Mouse (Mus musculus): ENCODE measurements around the gene Olfr159.
"Not testable (repeated sequence)": the region's sequence is repeated elsewhere in the genome, so short reads cannot be mapped to it uniquely, and the experiment has no call there.

Olfr159 gene

GRCm38 (mm10) chr4:43770909-43771308 is at the start of gene Olfr159:
Gene Olfr159, minus strand, starts transcription at chr4:43771009.
- in situ Hi-C loops (cut with MboI; ENCODE audit: unreplicated experiment in 2 of 2): no loop called here

- in situ Hi-C loops (cut with MboI; ENCODE audit: unreplicated experiment in 2 of 2): no loop called here
Observed at GRCm38 (mm10) chr4:43798936-43799335, 28.1 kb upstream of the Olfr159 start.

DNA sequence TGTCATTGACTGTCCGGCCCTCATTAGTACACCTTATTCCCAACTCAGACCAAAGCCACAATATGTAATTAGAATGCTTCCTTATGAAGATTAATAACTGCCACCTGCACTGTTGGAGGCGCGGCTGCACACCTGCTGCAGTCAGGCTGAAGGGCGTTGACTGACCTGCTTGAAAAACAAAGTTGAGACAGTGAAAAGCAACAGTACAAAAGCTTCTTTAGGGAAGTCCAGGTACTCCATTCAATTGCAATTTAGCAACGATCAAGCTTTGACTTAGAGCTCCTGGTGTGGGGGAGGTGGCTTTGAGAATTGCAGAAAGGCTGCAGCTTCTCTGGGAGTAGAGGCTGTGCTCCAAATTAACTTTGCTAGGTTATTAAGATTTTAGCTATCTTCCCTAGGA is 25.0 kb upstream of the Olfr159 start:
- in situ Hi-C loops (cut with MboI; ENCODE audit: unreplicated experiment in 2 of 2): not testable (repeated sequence)

DNA sequence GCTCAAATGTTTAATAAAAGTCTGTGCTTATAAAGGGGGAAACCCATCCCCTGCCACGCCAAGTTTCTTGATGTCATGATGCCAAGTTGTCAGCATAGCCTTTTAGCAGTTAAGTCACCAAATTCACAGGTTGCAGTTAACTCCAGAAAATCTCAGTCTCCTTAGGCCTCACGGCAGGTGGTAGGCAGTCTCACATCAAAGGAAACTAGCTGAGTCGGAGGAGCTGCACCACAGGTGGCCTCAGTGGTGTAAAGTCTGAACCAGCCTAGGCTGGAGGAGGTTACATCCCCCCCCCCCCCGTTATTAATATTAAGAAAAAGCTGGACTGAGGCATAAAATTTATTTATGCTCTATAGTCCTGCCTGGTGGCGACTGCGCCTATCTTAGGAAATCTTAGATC is 24.5 kb upstream of the Olfr159 start:
- in situ Hi-C loops (cut with MboI; ENCODE audit: unreplicated experiment in 2 of 2): no loop called here

GRCm38 (mm10) chr4:43772304-43772703 is 1.5 kb upstream of the Olfr159 start:
- in situ Hi-C loops (cut with MboI; ENCODE audit: unreplicated experiment in 2 of 2): no loop called here

DNA sequence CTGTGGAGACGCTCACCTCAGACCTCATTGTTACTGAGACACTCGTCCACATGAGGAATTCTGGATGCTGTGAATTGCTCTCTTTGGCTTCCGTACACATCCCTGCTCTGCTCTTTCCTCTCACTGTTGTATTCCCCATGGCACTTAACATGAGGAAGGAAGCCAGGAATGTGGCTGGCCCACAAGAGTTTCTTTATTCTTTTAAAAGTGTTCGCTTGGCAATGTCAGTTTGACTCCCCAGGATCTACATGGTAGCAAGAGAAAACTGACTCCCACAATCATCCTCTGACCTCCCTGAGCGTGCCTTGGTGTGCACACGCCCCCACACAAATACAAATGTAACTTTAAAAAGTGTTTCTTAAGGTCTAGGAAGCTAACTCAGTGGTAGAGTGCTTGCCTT is 817 bp upstream of the Olfr159 start:
- in situ Hi-C loops (cut with MboI; ENCODE audit: unreplicated experiment in 2 of 2): no loop called here

- in situ Hi-C loops (cut with MboI; ENCODE audit: unreplicated experiment in 2 of 2): no loop called here
Observed at GRCm38 (mm10) chr4:43769374-43769773, 1.4 kb downstream of the Olfr159 start.

DNA sequence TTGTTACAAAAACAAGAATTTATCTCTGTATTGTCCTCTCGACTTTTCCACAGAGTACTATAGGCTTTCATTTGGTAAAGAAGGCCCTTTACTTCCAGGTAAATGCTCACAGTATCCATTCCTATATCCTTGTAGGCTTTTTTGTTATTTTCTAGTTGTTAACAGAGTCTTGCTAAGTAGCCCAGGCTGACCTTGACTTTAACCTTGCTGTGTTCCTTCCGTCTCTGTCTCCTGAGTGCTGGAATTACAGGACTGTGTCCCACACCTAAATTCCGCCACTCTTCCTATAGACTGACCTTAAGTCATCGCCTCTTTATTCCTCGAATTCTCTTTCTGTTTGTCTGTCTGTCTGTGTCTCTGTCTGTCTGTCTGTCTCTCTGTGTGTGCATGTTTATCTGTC is 2.5 kb downstream of the Olfr159 start:
- in situ Hi-C loops (cut with MboI; ENCODE audit: unreplicated experiment in 2 of 2): no loop called here

- in situ Hi-C loops (cut with MboI; ENCODE audit: unreplicated experiment in 2 of 2): no loop called here
Observed at GRCm38 (mm10) chr4:43763410-43763809, 7.4 kb downstream of the Olfr159 start.

DNA sequence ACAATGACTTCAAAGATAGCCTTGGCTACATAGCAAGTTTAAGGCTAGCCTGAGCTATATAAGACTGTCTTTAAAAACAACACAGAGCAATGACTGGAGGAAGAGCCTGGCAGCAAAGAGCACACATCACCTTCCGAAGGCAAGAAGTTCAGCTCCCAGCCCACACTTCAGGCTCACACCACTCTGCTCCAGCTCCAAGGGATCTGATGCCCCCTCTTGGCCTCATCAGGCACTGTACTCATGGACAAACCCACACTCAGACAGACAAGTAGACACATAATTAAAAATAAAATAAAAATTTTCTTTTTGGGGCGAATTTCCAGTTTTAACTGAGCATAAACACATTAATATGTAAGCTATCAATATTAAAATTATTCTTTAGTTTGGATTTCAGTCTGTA is 9.5 kb downstream of the Olfr159 start:
- in situ Hi-C loops (cut with MboI; ENCODE audit: unreplicated experiment in 2 of 2): no loop called here

GRCm38 (mm10) chr4:43760460-43760859 is 10.3 kb downstream of the Olfr159 start:
- in situ Hi-C loops (cut with MboI; ENCODE audit: unreplicated experiment in 2 of 2): no loop called here

- in situ Hi-C loops (cut with MboI; ENCODE audit: unreplicated experiment in 2 of 2): no loop called here
Observed at GRCm38 (mm10) chr4:43759571-43760418, 11.0 kb downstream of the Olfr159 start.

DNA sequence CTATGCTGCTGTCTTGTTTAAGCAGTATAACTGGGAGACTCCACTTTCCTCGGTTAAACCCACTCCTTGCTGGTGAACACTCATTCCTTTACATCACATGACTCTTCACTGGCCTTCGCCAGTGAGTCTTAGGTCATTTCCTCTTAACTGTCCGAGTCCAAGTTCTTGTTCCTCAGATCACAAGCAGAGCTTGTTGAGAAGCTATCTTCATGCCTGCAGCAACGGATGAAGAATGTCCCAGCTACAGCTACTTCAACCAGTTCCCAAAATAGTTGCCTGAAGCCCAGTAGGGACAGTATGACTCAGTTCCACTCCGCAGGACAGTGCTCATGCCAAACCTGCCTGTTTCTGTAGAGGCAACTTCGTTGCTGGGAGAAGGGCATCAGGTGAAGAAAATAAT is 13.6 kb downstream of the Olfr159 start:
- in situ Hi-C loops (cut with MboI; ENCODE audit: unreplicated experiment in 2 of 2): no loop called here

- in situ Hi-C loops (cut with MboI; ENCODE audit: unreplicated experiment in 2 of 2): loop anchor here in 1 of 2 experiments (5.0 to 25.0 kb wide), 2 partner anchors 112 to 242 kb away; partner anchors contain the start of gene Ccin
Observed at GRCm38 (mm10) chr4:43745187-43745586, 25.6 kb downstream of the Olfr159 start.

GRCm38 (mm10) chr4:43743099-43743498 is 27.7 kb downstream of the Olfr159 start:
- in situ Hi-C loops (cut with MboI; ENCODE audit: unreplicated experiment in 2 of 2): loop anchor here in 1 of 2 experiments (25.0 kb wide), 1 partner anchor 244 kb away; the partner anchor contains the start of gene Ccin

- in situ Hi-C loops (cut with MboI; ENCODE audit: unreplicated experiment in 2 of 2): loop anchor here in 1 of 2 experiments (25.0 kb wide), 1 partner anchor 245 kb away; the partner anchor contains the start of gene Ccin
Observed at GRCm38 (mm10) chr4:43742637-43743036, 28.2 kb downstream of the Olfr159 start.

- in situ Hi-C loops (cut with MboI; ENCODE audit: unreplicated experiment in 2 of 2): loop anchor here in 1 of 2 experiments (25.0 kb wide), 1 partner anchor 246 kb away; the partner anchor contains the start of gene Ccin
Observed at GRCm38 (mm10) chr4:43741526-43741925, 29.3 kb downstream of the Olfr159 start.

- in situ Hi-C loops (cut with MboI; ENCODE audit: unreplicated experiment in 2 of 2): loop anchor here in 1 of 2 experiments (25.0 kb wide), 1 partner anchor 248 kb away; the partner anchor contains the start of gene Ccin
Observed at GRCm38 (mm10) chr4:43738989-43739674, 31.7 kb downstream of the Olfr159 start.

GRCm38 (mm10) chr4:43737144-43737543 is 33.7 kb downstream of the Olfr159 start:
- in situ Hi-C loops (cut with MboI; ENCODE audit: unreplicated experiment in 2 of 2): loop anchor here in 1 of 2 experiments (25.0 kb wide), 1 partner anchor 250 kb away; the partner anchor contains the start of gene Ccin

GRCm38 (mm10) chr4:43733186-43733585 is 37.6 kb downstream of the Olfr159 start:
- in situ Hi-C loops (cut with MboI; ENCODE audit: unreplicated experiment in 2 of 2): loop anchor here in 1 of 2 experiments (25.0 kb wide), 1 partner anchor 254 kb away; the partner anchor contains the start of gene Ccin

GRCm38 (mm10) chr4:43732171-43732570 is 38.6 kb downstream of the Olfr159 start:
- in situ Hi-C loops (cut with MboI; ENCODE audit: unreplicated experiment in 2 of 2): loop anchor here in 1 of 2 experiments (25.0 kb wide), 1 partner anchor 255 kb away; the partner anchor contains the start of gene Ccin
